Mouse (Mus musculus) E14TG2a.4 (cell line): ENCODE results near the gene Pink1.

ENCODE experiments used
- CTCF ChIP-seq: conservative IDR thresholded peaks from 2 replicates; pipeline ENCODE4 v1.5.1; 2014; ENCODE audit warnings: low read length
- POU5F1 ChIP-seq: IDR thresholded peaks from 2 replicates; pipeline ENCODE4 v1.6.1; 2014; ENCODE audit warnings: low read length, borderline replicate concordance

DNA sequence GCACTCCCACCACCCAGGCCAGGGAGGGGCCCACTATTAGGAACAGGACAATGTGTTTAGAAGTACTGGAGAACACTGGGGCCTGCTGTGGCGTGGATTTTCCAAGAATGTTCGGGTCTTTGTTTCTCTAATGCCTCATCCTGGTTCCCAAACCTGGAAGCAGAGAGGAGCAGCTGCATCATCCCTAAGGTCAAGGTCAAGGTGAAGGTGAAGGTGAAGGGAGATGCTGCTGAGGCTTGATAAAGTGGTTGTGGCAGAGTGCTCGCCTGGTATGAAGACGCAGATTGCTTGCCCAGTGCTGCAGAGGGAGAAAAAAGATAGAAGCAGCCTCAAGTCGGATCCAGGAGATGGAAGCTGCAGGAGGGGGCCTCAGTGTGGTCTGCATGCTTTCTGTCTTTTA, 25.7 kb upstream of the Pink1 start:
- TF ChIP-seq CTCF (no peak), POU5F1 (no peak)
